Mouse (Mus musculus) stomach, postnatal 0 days (tissue): ENCODE data around the gene Nudcd3.

Experiments used
- CTCF ChIP-seq: IDR thresholded peaks from 2 replicates; pipeline ENCODE4 v1.5.1; 2016; ENCODE audit warnings: antibody characterized with exemption, low read depth, mild to moderate bottlenecking, moderate library complexity
- EP300 ChIP-seq: optimal IDR thresholded peaks from 2 replicates; pipeline ENCODE3; 2016; ENCODE audit warnings: antibody characterized with exemption

- no peak for TF ChIP-seq CTCF
- TF ChIP-seq EP300: no peak
These were observed 21.5 kb downstream of the Nudcd3 start for GRCm38 (mm10) chr11:6178673-6179166.
